Comparison of ENCODE assay signal across 31 mouse cellular contexts in the genomic region with DNA sequence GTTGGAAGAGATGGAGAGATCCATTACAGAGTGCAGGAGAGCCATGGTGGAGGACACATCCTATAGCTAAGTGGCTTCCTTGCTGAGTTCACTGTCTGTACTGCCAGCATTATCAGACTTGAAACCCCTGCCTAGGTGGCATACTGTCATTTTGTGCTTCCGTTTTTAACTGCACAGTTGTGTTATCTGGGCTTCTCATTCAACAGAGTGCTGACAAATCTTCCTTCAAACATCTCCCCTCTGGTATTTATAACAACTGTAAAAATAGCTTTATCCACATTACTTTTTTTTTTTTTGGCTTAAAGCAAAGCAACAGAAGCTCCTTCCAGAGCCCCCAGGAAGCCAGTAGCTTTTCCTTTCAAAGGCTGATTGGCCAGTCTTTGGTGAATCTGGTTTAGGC. TPM values are rescaled to one million over a fixed set of nuclear protein-coding genes. Genes with fewer than 3 reads are reported as not detected.
"Had no signal": no experiment of that assay in that cellular context is flagged by ENCODE, and none has a peak within 500 bp of the region (broad histone marks: within the 10 kb centered on the region; RNA-seq: fewer than 3 reads in every experiment).

No protein-coding gene starts in this region.

- H3K27ac ChIP-seq: embryonic facial prominence, embryonic 10.5 days; embryonic facial prominence, embryonic 12.5 days; embryonic facial prominence, embryonic 13.5 days; embryonic facial prominence, embryonic 15.5 days; forebrain, embryonic 10.5 days; forebrain, embryonic 12.5 days; forebrain, embryonic 13.5 days; forebrain, embryonic 15.5 days; gastrocnemius, adult 2 months; heart, adult 2 months had no signal

- DNase-seq: cerebellum, adult 8-10 months; cerebellum, adult 9-10 months; cerebellum, adult 9-11 months; cerebellum, postnatal 10 days; cerebellum, postnatal 14 days; cerebellum, postnatal 25 days; cerebellum, postnatal 36 days; embryo, embryonic 11 days; forebrain, postnatal 0 days; gastrocnemius, adult 2 months; gastrocnemius, postnatal 10 days; gastrocnemius, postnatal 14 days; gastrocnemius, postnatal 25 days; gastrocnemius, postnatal 36 days; heart, adult 18-20 months; heart, adult 2 months had no signal

- H3K36me3 ChIP-seq: embryonic facial prominence, embryonic 12.5 days; embryonic facial prominence, embryonic 13.5 days; embryonic facial prominence, embryonic 15.5 days; forebrain, embryonic 10.5 days; forebrain, embryonic 12.5 days; forebrain, embryonic 15.5 days had no signal

- ATAC-seq: forebrain, embryonic 13.5 days; forebrain, embryonic 14.5 days; forebrain, embryonic 15.5 days; forebrain, embryonic 16.5 days; forebrain, postnatal 0 days had no signal

- H3K9me3 ChIP-seq: embryonic facial prominence, embryonic 10.5 days; embryonic facial prominence, embryonic 12.5 days; embryonic facial prominence, embryonic 13.5 days; embryonic facial prominence, embryonic 15.5 days; forebrain, embryonic 10.5 days; forebrain, embryonic 12.5 days; forebrain, embryonic 13.5 days; forebrain, embryonic 15.5 days had no signal

- H3K9ac ChIP-seq: embryonic facial prominence, embryonic 12.5 days; embryonic facial prominence, embryonic 13.5 days; embryonic facial prominence, embryonic 15.5 days; forebrain, embryonic 12.5 days; forebrain, embryonic 13.5 days; forebrain, embryonic 15.5 days; forebrain, postnatal 0 days had no signal

- H3K4me3 ChIP-seq: embryonic facial prominence, embryonic 10.5 days; embryonic facial prominence, embryonic 12.5 days; embryonic facial prominence, embryonic 13.5 days; embryonic facial prominence, embryonic 15.5 days; erythroblast, embryonic 14.5 days; forebrain, embryonic 10.5 days; forebrain, embryonic 12.5 days; forebrain, embryonic 13.5 days; forebrain, embryonic 15.5 days; gastrocnemius, adult 2 months; heart, adult 2 months had no signal

- H3K4me2 ChIP-seq: embryonic facial prominence, embryonic 12.5 days; embryonic facial prominence, embryonic 13.5 days; embryonic facial prominence, embryonic 15.5 days; forebrain, embryonic 12.5 days; forebrain, embryonic 13.5 days; forebrain, embryonic 15.5 days had no signal

RNA-seq across cellular contexts. Expression of gene F930015N05Rik, which starts 8.8 kb away (rescaled TPM):
- total RNA-seq: common myeloid progenitor, adult 5-6 weeks; forebrain, postnatal 0 days; gastrocnemius, adult 18-20 months; gastrocnemius, adult 2 months; gastrocnemius, adult 8-10 months; gastrocnemius, postnatal 14 days; gastrocnemius, postnatal 25 days; gastrocnemius, postnatal 36 days; granulocyte monocyte progenitor cell, adult 5-6 weeks; heart, adult 18-20 months had no signal
- polyA plus RNA-seq: erythroblast, embryonic 14.5 days had no signal

RNA-seq across cellular contexts. Expression of gene Hs3st3a1, which starts 10.1 kb away (rescaled TPM):
- total RNA-seq: common myeloid progenitor, adult 5-6 weeks; granulocyte monocyte progenitor cell, adult 5-6 weeks had no signal
- polyA plus RNA-seq: erythroblast, embryonic 14.5 days had no signal
